Mouse (Mus musculus) hindbrain, embryonic 13.5 days (tissue): ENCODE measurements at regions not wholly inside any gene's neighbourhood (a gene's known extent, or its start where the extent isn't known, plus 50 kb on each side); places are given as distances from the start of the nearest gene placed in this dataset.
A peak's percentile ranks its signal among the peaks of the same experiment; 100 is the strongest.

Experiments used
- ATAC-seq: fragments of 200-750 bp; cut with Nextera tagmentation; 2 replicates; pipeline ENCODE4 v1.8.0; 2017; ENCODE audit warnings: moderate TSS enrichment; ENCODE audit not compliant: low FRiP score
- H3K27ac ChIP-seq: fragments of 300-500 bp; sonication (generic); 2 replicates; pipeline ENCODE4 v1.5.1; 2015; ENCODE audit warnings: inconsistent platforms, mild to moderate bottlenecking, moderate library complexity
- H3K27me3 ChIP-seq: fragments of 300-500 bp; sonication (generic); 2 replicates; pipeline ENCODE4 v1.6.1; 2015; ENCODE audit warnings: mild to moderate bottlenecking, inconsistent platforms
- H3K36me3 ChIP-seq: fragments of 300-500 bp; sonication (generic); 2 replicates; pipeline ENCODE4 v1.6.1; 2015; ENCODE audit warnings: mild to moderate bottlenecking, inconsistent platforms
- H3K4me1 ChIP-seq: fragments of 300-500 bp; sonication (generic); replicated peaks from 2 replicates; pipeline ENCODE4 v1.6.1; 2015; ENCODE audit warnings: inconsistent platforms
- H3K4me2 ChIP-seq: fragments of 300-500 bp; sonication (generic); 2 replicates; pipeline ENCODE4 v1.6.1; 2015; ENCODE audit warnings: inconsistent platforms, mild to moderate bottlenecking, moderate library complexity
- H3K4me3 ChIP-seq: fragments of 300-500 bp; sonication (generic); 2 replicates; pipeline ENCODE4 v1.5.1; 2015; ENCODE audit warnings: mild to moderate bottlenecking, inconsistent platforms
- H3K9ac ChIP-seq: fragments of 300-500 bp; sonication (generic); 2 replicates; pipeline ENCODE4 v1.6.1; 2015; ENCODE audit warnings: mild to moderate bottlenecking, inconsistent platforms
- H3K9me3 ChIP-seq: fragments of 300-500 bp; sonication (generic); 2 replicates; pipeline ENCODE4 v1.6.1; 2016; ENCODE audit warnings: inconsistent platforms
- WGBS: fragments of 180-500 bp; shearing (Covaris S2); methylation state at CpG from one replicate; pipeline ENCODE4 v1.1.7; 2015; 5-methylcytosine and 5-hydroxymethylcytosine counted together

DNA sequence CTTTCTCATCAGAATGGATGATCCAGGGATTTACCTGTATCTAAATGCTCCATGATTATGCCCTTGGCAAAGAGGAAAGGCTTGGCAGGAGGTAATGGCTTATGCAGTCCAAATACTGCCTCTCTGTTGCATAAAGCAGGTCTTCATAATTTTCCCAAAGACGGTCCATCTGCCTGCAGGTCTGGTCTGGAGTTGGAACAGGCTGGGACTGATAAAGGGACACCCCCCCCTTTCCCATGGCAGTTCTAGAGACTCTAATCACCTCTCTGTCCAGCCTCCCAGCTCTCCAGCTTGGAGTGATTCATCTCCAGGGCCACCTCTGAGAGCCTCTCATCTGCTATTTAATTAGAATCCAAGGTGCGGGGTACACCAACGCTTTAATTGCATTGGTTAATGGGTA is 65.9 kb upstream of the Glce start:
- Histone ChIP-seq H3K4me2 (no peak overlapping the region), H3K4me3 (no peak overlapping the region), H3K4me1 (peaks cover 55% of the 10 kb centered on the region), H3K27ac (0 out of 2 replicates have a peak overlapping the region, but pooled peaks have one; percentile 13), H3K9me3 (no peaks in the 10 kb centered on the region), H3K27me3 (no peaks in the 10 kb centered on the region; the same call in none of the 2 replicates), H3K36me3 (no peaks in the 10 kb centered on the region), H3K9ac (no peak overlapping the region)
- ATAC-seq, result no peak
- 45% methylated on average over 3 of the region's 3 CpGs for WGBS

DNA sequence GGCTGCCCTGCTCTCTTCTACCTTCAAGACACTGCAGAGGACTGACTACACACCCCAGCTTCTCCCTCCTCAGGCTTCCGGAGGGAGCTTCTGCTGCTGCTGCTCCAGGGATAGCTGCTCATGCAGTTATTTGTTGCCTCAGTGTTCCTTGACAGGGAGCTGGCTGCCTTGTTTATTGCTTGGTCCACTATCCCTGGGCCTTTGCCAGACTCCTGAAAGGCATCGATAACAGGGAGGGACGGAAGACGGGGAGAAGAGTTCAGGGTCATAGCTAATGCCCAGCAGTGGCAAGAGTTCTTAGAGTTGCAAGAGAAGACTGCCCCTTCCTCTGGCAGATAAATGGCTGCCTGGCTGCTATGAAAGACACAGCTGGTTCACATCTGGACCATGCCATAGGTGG is 64.4 kb upstream of the Glce start:
- no peaks in the 10 kb centered on the region; the same call in none of the 2 replicates for H3K27me3 ChIP-seq
- H3K4me1 ChIP-seq, result peaks cover 54% of the 10 kb centered on the region
- H3K9me3 ChIP-seq, result no peaks in the 10 kb centered on the region
- no peak overlapping the region for H3K4me2 ChIP-seq
- no peak overlapping the region for H3K9ac ChIP-seq
- H3K27ac ChIP-seq, result no peak overlapping the region
- no peaks in the 10 kb centered on the region for H3K36me3 ChIP-seq
- WGBS, result 61% methylated on average over 4 of the region's 4 CpGs
- ATAC-seq, result no peak
- no peak overlapping the region for H3K4me3 ChIP-seq

DNA sequence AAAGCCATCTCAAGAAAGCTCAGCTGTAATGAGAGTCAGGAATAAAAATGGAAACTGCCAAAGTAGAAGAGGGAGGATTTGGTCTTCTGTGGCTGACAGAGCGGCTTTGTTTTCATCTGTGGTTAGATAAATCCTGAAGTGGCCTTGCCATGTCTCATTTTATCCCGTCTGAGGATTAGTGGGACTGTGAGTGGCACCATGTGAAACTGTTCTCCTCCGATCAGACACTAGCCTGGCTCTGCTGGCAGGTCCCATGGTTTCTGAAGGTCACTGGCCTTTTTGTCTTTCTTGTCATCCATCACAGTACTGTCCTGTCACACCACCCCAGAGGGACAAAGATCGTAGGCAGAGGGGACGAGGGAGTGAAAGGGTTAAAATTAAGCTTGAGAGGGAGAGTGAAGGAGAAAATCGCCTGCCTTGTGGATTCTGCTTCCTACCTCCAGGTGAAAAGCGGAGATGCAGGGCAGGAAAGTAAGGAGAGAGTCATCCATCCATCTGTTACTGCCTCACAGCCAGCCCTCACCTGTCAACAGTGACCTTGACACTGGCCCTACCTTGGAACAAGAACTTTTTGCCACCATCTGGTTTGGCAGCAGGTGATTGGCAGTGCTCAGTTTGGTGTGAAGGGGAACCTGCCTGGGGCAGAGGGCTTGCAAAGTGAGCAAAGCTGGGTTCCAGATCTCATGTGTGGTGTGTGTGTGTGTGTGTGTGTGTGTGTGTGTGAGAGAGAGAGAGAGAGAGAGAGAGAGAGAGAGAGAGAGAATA is 63.2 kb upstream of the Glce start:
- WGBS, result 35% methylated on average over 7 of the region's 7 CpGs
- Histone ChIP-seq H3K4me2 (no peak overlapping the region), H3K9me3 (no peaks in the 10 kb centered on the region), H3K27ac (no peak overlapping the region), H3K36me3 (no peaks in the 10 kb centered on the region), H3K27me3 (no peaks in the 10 kb centered on the region; the same call in none of the 2 replicates), H3K9ac (no peak overlapping the region), H3K4me3 (no peak overlapping the region), H3K4me1 (peaks cover 59% of the 10 kb centered on the region)
- no peak for ATAC-seq

DNA sequence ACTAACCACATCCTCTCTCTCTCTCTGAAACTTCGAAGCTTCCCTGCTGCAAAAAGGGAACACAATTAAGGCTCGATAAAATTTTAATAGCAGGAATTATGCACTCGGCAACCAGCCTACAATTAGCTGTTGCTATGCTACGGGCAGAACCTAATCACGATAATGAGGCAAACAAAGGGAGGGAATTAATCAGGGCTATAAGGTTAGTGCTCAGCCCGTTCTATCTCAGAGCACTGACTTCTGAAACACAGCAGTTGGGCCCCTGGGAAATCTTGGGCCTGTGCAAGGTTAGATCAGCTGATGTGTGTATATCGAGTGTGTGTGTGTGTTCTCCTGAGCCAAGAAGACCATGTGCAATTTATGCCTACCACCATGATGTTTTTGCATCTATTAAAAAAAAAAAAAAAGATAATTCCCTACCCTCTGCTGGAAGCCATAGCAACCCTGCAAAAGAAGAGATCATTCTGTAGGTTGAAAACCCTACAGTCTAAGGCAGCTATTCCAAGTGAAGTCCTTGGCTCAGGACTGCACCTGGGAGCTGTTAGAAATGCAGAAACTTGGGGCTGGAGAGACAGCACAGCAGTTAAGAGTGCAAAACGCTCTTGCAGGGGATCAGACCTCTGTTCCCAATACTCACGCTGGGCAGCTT is 58.9 kb upstream of the Glce start:
- peak; percentile 91 for ATAC-seq
- no peaks in the 10 kb centered on the region for H3K36me3 ChIP-seq
- peaks cover 33% of the 10 kb centered on the region for H3K4me1 ChIP-seq
- no peak overlapping the region for H3K4me3 ChIP-seq
- WGBS, result 14% methylated on average over 9 of the region's 9 CpGs
- H3K4me2 ChIP-seq, result peak overlapping the region; percentile 38
- H3K9ac ChIP-seq, result no peak overlapping the region
- peak overlapping the region; percentile 90 for H3K27ac ChIP-seq
- H3K9me3 ChIP-seq, result no peaks in the 10 kb centered on the region
- H3K27me3 ChIP-seq, result no peaks in the 10 kb centered on the region; the same call in 1 of the 2 replicates

DNA sequence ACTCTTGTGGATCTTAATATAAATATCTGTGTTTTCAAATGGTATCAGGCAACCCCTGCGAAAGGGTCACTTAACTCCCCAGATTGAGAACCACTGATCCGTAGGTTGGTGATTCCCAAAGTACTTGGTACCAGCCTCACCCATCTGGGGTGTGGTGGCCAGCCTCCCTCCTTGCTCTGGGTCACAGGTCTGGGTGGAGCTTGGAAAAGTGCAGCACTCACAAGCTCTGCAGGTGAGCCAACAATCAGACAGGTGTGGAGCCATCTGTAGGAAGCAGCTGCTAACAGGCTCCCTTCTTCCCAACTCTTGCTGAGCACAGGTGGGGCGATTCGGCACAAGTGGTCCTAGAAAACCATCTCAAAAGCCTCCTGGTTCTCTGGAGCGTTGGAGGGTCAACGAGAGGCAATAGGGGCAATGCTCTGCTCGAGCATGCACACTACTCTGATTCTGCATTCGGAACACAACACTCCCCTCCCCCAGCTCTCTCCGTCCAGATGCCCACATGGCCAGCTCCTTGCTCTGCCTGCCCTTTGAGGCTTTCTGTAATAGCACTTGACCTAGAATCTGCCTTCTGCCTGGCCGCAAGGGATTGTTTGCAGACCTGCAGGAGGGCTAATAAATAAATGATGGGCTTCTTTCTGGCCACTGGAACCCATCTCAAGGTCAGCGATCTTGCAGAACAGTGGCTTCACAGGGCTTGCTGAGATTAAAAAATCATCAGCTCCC is 58.2 kb upstream of the Glce start:
- Histone ChIP-seq H3K4me1 (peaks cover 33% of the 10 kb centered on the region), H3K4me2 (peak overlapping the region; percentile 38), H3K27me3 (no peaks in the 10 kb centered on the region; the same call in 1 of the 2 replicates), H3K9ac (no peak overlapping the region), H3K36me3 (no peaks in the 10 kb centered on the region), H3K9me3 (no peaks in the 10 kb centered on the region), H3K4me3 (no peak overlapping the region), H3K27ac (peak overlapping the region; percentile 90)
- WGBS, result 37% methylated on average over 11 of the region's 11 CpGs
- peak; percentile 58 for ATAC-seq

DNA sequence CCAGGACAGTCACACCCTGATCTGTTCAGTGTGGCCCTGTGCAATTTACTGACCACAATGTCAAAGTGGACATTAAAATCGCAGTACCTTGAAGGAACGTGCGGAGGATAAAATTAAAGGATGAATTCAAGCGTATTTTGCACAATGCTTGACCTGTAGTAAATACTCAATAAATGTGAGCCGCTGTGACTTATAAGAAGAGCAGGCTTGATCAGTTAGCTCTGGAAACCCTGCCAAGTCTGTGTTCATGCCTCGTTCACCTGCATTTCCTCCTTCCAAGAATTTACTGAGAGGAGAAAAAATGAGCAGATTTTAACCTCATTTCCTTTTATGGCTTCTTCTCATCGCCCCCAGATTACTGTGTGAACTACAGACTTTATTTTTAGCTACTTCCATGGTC is 52.2 kb upstream of the Glce start:
- Histone ChIP-seq H3K27me3 (no peaks in the 10 kb centered on the region), H3K4me1 (peaks cover under 1% of the 10 kb centered on the region; the same call in 1 of the 2 replicates), H3K9me3 (no peaks in the 10 kb centered on the region), H3K9ac (no peak overlapping the region), H3K27ac (no peak overlapping the region), H3K4me2 (no peak overlapping the region), H3K36me3 (no peaks in the 10 kb centered on the region), H3K4me3 (no peak overlapping the region)
- no peak for ATAC-seq
- 92% methylated on average over 7 of the region's 7 CpGs for WGBS
